In the genomic region with DNA sequence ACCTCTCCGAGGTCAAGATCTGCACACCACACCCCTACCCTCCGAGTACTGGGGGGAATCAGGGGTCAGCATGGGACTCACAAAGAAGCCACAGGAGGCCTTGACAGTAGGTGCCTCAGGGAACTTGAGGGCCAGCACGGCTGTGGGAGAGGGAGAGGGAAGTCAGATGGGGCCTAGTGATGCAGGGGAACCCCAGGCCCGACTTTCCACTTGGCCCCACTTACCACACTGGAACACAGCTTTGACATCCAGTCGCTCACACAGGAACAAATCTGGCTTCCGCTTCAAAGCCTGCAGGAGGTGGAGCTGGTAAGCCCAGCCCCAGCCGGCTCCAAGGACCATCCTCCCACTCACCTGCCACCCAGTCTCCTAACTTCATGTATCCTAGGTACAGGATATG, we compare ENCODE assay signal across 20 mouse cellular contexts. TPM values are rescaled to one million over a fixed set of nuclear protein-coding genes. Genes with fewer than 3 reads are reported as not detected.
DNase-seq lines count a peak whose midpoint lies in the region; TF ChIP-seq lines count a peak whose summit lies in the region.
"Had no signal": no experiment of that assay in that cellular context is flagged by ENCODE, and none has a peak within 500 bp of the region (broad histone marks: within the 10 kb centered on the region; RNA-seq: fewer than 3 reads in every experiment).

No protein-coding gene starts in this region.

- no peaks in the 10 kb centered on the region for H3K27me3 ChIP-seq in cerebellum, adult 2 months (ENCODE audit: control insufficient read depth, insufficient read depth, low read length)
- H3K27me3 ChIP-seq: CH12.LX, Patski had no signal

- no peak for TF ChIP-seq CTCF in cerebellum, adult 2 months (IDR thresholded peaks at IDR 0.05; ENCODE audit: borderline replicate concordance, insufficient read depth, low read depth, low read length)

- H3K4me1 ChIP-seq in cerebellum, adult 2 months (ENCODE audit: control insufficient read depth, insufficient read depth, low read length): peaks cover 39% of the 10 kb centered on the region

- H3K4me3 ChIP-seq in cerebellum, adult 2 months (replicated peaks; ENCODE audit: insufficient read depth, low read depth, low read length): no peak overlapping the region

- DNase-seq in cerebellum, adult 2 months: no peak
- no peak for DNase-seq in cerebellum, postnatal 36 days
- peak; percentile 47 for DNase-seq in cerebellum, adult 9-10 months
- DNase-seq in cerebellum, adult 11 months: no peak
- DNase-seq in cerebellum, adult 9-11 months: peak; percentile 56
- no peak for DNase-seq in cerebellum, postnatal 4 days (ENCODE audit: low spot score in 2 of 2)
- DNase-seq in heart, adult 11 months: peak; percentile 88
- no peak for DNase-seq in heart, postnatal 4 days
- DNase-seq: adrenal gland, adult 2 months; adrenal gland, adult 8-10 months; adrenal gland, postnatal 10 days; adrenal gland, postnatal 14 days; adrenal gland, postnatal 25 days; adrenal gland, postnatal 36 days; B cell, adult 2 months had no signal

- WGBS in cerebellum, adult 2 months: 34% methylated on average over 7 of the region's 7 CpGs

- no peak for TF ChIP-seq POLR2A in cerebellum, adult 2 months (IDR thresholded peaks at IDR 0.05; ENCODE audit: borderline replicate concordance, insufficient read depth, low read length)

- peak overlapping the region; percentile 90 for H3K27ac ChIP-seq in cerebellum, adult 2 months (ENCODE audit: insufficient read depth, low read length)

RNA-seq across cellular contexts. Expression of gene Dph2, which starts 3.5 kb away (rescaled TPM):
- 16.6 and 18.0 TPM in 2 replicates for polyA plus RNA-seq in cerebellum, adult 2 months (2012; rRNA removed)
- 1 to 10 TPM; 4.1 to 5.1 TPM for total RNA-seq in heart, postnatal 4 days (2021)

RNA-seq across cellular contexts. Expression of gene Atp6v0b, which starts 8.2 kb away (rescaled TPM):
- polyA plus RNA-seq in cerebellum, adult 2 months (2012; rRNA removed): 669 and 676 TPM in 2 replicates
- total RNA-seq in heart, postnatal 4 days (2021): 100 to 1,000 TPM; 115 to 126 TPM

RNA-seq across cellular contexts. Expression of gene B4galt2, which starts 12.1 kb away (rescaled TPM):
- polyA plus RNA-seq in cerebellum, adult 2 months (2012; rRNA removed): 41.0 and 42.0 TPM in 2 replicates
- total RNA-seq in heart, postnatal 4 days (2021): 10 to 100 TPM; 19.5 to 21.9 TPM
- polyA plus RNA-seq: activated CD4-positive, CD25-positive, alpha-beta regulatory T cell, adult 4 months; CD4-positive, CD25-positive, alpha-beta regulatory T cell, adult 4 months had no signal

RNA-seq across cellular contexts. Expression of gene Ipo13, which starts 19.5 kb away (rescaled TPM):
- 183 and 192 TPM in 2 replicates for polyA plus RNA-seq in cerebellum, adult 2 months (2012; rRNA removed)
- total RNA-seq in heart, postnatal 4 days (2021): 10 to 100 TPM; 49.6 TPM

RNA-seq across cellular contexts. Expression of gene Ccdc24, which starts 23.0 kb away (rescaled TPM):
- 1.8 and 3.4 TPM in 2 replicates for polyA plus RNA-seq in cerebellum, adult 2 months (2012; rRNA removed)
- total RNA-seq in heart, postnatal 4 days (2021): 1 to 10 TPM in 1 of 2 experiments, under 1 TPM in 1; 0.59 to 1.1 TPM
- total RNA-seq: G1E had no signal
- polyA plus RNA-seq: activated CD4-positive, CD25-positive, alpha-beta regulatory T cell, adult 4 months; CD4-positive, CD25-positive, alpha-beta regulatory T cell, adult 4 months; G1E had no signal

Comparison
In these comparisons a context has a peak if more than half of its experiments do, and no peak if none do; other contexts are left out.
1. DNase-seq: peak in cerebellum, adult 9-10 months (single experiment), cerebellum, adult 9-11 months (single experiment) and heart, adult 11 months (single experiment); none in cerebellum, adult 2 months (0 of 2), cerebellum, postnatal 36 days (0 of 2), cerebellum, adult 11 months (single experiment), cerebellum, postnatal 4 days (0 of 2) and heart, postnatal 4 days (single experiment).